Mouse (Mus musculus): Measurements from ENCODE around the gene Dynlrb1.

The Dynlrb1 gene

DNA sequence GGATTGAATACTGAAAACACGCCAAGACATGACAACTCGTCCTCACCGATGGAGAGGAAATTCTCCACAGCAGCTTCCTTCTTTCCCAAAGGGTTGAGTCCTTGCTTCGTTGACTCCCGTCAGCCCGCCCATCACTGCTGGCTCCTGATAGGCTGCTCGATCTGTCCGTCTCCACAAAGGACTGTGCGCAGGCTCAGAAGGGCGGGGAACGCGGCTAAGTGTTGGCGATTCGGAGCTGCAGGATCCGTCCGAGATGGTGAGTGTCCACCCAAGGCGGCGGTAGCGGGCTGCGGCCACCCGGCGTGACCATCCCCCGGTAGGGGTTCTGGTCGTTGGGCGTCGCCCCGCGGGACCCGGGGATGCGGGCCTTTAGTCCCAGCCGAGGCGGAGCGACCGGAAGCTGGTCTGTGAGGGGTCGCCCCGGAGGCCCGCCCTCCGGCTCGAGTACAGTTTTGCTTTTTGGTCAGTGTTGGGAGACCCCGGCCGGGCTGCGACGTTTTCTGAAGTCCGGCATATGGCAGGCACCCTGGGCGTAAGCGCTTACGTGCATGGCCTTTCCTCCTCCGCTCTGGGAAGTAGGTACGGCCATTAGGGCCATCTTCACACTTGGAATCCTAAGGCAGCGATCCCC is at the start of gene Dynlrb1:
Gene Dynlrb1 (plus strand): TSS at position 172 of the 631 bp plus-strand sequence.
- in situ Hi-C loops (cut with MboI, MseI): loop anchor here (10.0 kb wide), 1 partner anchor 148 kb away; the partner anchor contains the start of gene Trp53inp2

- in situ Hi-C loops (cut with MboI, MseI): no loop called here
These were observed 28.9 kb upstream of the Dynlrb1 start for GRCm38 (mm10) chr2:155207419-155207818.

DNA sequence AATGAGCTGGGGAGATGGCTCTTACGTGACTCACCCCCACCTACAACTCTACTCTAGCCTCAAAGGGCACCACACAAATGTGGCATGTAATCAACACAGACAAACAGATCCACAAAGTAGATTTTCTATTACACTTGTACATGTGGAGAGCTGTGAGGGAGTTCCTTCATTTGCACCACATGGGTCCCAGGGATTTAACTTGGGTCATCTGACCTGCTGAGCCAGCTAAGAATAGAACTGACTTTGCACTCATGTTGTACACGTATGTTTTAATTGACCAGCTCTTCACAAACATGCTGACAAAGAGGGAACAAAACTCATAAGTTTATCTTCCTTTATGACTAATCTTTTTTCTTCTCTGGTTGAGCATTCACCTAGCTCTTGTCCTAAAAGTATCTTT is 13.2 kb upstream of the Dynlrb1 start:
- in situ Hi-C loops (cut with MboI, MseI): no loop called here

- in situ Hi-C loops (cut with MboI, MseI): no loop called here
These were observed 11.6 kb upstream of the Dynlrb1 start for GRCm38 (mm10) chr2:155224721-155225120.

DNA sequence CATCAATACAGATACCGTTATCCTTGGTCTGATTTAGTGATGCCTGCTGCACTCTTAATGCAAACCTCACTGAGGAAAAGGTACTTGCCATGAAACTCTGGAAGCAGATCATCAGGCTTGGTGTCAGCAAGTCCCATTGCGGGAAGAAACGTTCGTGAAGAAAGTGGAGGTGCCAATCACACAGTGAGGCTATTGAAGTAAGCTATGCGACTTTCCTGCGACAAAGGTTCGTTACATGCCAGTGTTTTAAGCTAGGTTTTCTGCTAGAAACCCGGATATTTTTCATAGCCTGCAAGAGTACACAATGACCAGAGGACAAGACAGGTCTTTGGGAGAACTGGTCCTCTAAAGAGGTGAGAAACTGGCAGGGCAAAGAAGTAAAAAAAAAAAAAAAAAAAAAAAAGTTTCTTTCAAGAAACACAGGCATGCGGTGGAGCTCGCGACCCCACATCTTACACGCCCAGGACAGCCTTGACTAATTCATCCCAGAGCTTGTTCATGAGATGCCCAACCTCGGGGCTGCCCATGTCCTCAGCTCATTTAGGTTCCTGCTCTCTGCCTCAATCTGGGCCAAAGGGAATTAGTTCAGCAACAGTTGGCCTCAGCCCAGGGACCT is 479 bp upstream of the Dynlrb1 start:
- in situ Hi-C loops (cut with MboI, MseI): loop anchor here (10.0 kb wide), 1 partner anchor 149 kb away; the partner anchor contains the start of gene Trp53inp2

GRCm38 (mm10) chr2:155237276-155237675 is 943 bp downstream of the Dynlrb1 start:
- in situ Hi-C loops (cut with MboI, MseI): loop anchor here (10.0 kb wide), 1 partner anchor 148 kb away; the partner anchor contains the start of gene Trp53inp2

- in situ Hi-C loops (cut with MboI, MseI): loop anchor here (10.0 kb wide), 1 partner anchor 1846 kb away; no protein-coding TSS in a partner anchor
These were observed 4.6 kb downstream of the Dynlrb1 start for GRCm38 (mm10) chr2:155240915-155241314.

- in situ Hi-C loops (cut with MboI, MseI): loop anchor here (10.0 kb wide), 1 partner anchor 1848 kb away; no protein-coding TSS in a partner anchor
These were observed 6.0 kb downstream of the Dynlrb1 start for GRCm38 (mm10) chr2:155242296-155242855.

GRCm38 (mm10) chr2:155246231-155246630 is 9.9 kb downstream of the Dynlrb1 start:
- in situ Hi-C loops (cut with MboI, MseI): loop anchor here (10.0 kb wide), 1 partner anchor 1851 kb away; no protein-coding TSS in a partner anchor

DNA sequence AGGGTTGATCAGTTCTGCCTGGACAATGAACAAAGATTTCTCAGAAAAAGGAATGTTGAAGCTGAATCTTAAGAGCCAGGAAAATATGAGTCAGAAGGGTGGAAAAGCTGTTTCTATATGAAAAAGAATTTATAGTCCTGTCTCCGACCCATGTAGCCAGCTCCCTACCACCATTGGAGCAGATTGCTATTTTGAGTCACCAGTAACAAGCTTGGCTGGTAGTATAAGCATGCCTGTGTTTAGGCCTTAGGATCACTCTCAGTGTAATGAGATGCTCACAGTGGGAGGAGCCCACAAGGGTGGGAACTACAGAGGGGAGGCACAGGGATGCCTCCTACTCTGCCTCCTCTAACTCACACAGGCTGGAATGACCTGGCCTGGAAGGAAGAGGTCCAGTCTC is 11.9 kb downstream of the Dynlrb1 start:
- in situ Hi-C loops (cut with MboI, MseI): loop anchor here (10.0 kb wide), 1 partner anchor 1853 kb away; no protein-coding TSS in a partner anchor

DNA sequence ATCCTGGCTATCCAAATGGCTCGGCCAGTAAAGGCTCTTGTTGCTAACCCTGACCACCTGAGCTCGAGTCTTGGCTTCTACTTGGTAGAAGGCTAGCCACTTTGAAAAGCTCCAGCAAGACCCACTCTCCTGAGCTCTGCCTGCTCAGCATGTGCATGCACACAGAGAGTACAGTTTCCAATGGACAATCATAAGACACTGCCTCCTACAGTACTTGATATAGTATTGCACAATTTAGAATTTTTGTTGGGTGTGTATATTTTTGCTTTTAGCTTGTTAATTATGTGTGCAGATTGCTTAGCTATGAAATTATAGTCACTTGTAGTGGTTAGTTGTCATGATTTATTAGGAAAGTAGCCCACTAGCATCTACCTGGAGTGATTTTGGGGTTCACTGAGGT is 12.4 kb downstream of the Dynlrb1 start:
- in situ Hi-C loops (cut with MboI, MseI): loop anchor here (10.0 kb wide), 1 partner anchor 1854 kb away; no protein-coding TSS in a partner anchor

DNA sequence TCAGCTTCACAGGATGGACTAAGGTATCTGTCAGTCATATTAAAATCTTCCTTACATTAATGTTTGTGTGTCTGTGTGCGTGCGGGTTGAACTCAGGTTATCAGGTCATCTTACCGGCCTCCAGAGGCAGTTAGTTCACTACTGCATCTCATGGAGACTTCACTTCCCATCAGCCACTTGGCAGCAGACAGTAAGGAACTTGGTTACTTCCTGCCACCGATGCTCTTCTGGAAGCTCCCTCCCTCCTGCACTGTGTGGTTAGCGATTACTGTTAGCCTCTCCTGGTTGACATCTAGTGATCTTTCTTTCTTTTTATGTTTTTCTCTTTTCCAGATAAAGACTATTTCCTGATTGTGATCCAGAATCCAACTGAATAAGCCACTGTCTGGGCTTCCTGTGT is 13.3 kb downstream of the Dynlrb1 start:
- in situ Hi-C loops (cut with MboI, MseI): loop anchor here (10.0 kb wide), 1 partner anchor 1855 kb away; no protein-coding TSS in a partner anchor

- in situ Hi-C loops (cut with MboI, MseI): no loop called here
These were observed 29.2 kb downstream of the Dynlrb1 start for GRCm38 (mm10) chr2:155265526-155265925.

DNA sequence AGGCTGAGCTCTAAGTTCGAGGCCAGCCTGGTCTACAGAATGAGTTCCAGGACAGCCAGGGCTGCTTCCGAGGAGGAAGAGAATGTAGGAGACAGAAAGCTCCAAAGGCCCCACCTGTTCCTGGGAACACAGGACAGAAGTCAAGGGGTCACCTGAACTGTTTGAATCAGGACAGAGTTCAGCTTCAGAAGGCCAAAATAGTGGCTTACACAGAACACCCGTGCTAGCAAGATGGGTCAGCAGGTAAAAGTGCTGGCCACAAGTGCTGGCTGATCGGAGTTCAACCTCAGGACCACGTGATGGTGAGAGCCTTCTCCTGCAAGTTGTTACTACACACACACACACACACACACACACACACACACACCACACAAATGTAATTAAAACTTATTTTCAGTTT is 30.6 kb downstream of the Dynlrb1 start:
- in situ Hi-C loops (cut with MboI, MseI): no loop called here

DNA sequence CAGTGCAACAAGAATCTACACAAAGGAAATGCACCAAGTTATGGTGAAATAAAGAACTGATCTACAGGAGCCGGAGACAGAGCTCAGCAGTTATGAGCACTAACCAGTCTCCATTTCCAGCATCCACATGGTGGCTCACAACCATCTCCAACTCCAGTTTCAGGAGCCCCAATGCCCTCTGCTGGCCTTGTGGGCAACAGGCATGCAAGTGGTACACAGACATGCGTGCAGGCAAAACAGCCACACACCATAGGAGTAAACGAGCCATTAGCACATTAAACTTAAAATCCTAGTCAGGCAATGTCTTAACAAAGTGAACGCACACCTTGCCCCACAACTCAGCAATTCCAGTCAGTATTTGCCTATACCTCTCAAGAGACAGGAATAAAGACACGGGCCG is 35.6 kb downstream of the Dynlrb1 start:
- in situ Hi-C loops (cut with MboI, MseI): no loop called here

DNA sequence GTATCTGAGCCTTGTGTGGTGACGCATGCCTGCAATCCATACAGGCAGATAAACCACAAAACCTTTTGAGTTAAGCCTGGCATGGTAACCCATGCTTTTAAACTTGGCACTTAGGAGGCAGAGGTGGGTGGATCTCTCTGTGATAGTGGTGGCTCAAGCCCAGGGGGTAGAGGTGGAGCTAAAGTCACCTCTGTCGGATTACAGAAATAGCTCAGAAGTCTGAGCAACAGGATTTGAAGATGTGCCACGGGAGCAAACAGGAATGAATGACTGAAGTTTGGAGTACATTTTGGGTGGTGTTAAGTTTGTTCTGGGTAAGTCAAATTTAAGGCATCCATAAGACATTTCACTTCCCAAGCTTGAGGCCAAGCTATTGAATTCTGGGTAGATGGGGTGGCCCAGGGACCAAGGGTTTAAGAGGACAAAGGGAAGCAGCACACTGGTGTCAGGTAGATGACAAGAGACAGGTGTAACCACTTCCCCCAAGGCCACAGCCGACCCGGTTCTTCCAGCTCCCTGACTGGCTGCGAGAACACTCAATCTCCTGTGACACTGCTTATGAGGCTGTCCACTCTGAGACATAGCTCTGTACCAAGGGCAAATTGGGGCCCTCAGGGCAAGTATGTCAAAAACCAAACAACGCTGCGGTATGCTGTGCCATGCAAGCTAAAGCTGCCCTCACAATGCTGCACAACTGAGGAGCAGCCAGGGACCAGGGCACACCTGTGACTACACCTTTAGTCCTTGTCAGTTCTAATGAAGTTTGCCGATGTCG is 36.2 kb downstream of the Dynlrb1 start:
- in situ Hi-C loops (cut with MboI, MseI): no loop called here

GRCm38 (mm10) chr2:155273603-155274002 is 37.3 kb downstream of the Dynlrb1 start:
- in situ Hi-C loops (cut with MboI, MseI): no loop called here

DNA sequence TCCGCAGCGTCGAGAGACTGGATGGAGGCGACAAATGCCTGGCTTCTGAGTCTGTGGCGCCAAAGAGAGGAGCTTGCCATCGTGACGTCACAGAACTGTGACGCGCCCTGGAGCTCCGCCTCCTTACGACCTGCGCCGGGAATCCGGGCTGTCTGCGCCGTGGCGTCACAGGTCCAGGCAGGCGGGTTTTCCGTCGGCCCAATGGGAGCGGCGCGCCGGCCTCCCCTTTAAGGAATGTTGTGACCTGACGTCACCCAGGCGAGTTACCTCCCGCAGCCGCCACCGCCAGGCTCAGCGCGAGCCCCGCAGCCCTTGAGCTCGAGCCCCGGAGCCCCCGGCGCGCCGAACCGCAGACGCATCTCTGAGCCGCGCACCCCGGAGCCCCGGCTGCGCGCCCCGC is 39.9 kb downstream of the Dynlrb1 start, which contains the start of gene Map1lc3a:
Gene Map1lc3a (plus strand): TSS at position 103 of the 400 bp plus-strand sequence.
- in situ Hi-C loops (cut with MboI, MseI): no loop called here

DNA sequence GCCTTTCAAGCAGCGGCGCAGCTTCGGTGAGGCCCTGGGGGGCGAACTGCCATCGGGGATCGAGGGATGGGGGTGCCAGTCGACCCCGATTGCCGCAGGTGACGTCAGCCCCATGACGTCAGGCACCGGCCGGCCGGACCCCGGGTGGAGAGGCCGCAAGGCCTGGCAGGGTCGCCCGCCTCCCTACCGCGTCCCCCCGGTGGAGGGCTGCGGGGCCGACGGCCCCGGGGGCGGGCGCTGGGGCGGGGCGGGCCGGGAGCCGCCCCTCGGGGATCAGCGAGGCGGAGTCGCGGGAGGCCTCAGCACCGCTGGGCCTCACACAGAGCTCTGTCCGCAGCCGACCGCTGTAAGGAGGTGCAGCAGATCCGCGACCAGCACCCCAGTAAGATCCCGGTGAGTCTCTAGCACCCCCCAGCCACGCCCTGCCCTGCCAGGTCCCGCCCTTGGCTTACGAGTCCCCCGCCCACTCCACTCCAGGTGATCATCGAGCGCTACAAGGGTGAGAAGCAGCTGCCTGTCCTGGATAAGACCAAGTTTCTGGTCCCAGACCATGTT is 40.4 kb downstream of the Dynlrb1 start:
- in situ Hi-C loops (cut with MboI, MseI): no loop called here

DNA sequence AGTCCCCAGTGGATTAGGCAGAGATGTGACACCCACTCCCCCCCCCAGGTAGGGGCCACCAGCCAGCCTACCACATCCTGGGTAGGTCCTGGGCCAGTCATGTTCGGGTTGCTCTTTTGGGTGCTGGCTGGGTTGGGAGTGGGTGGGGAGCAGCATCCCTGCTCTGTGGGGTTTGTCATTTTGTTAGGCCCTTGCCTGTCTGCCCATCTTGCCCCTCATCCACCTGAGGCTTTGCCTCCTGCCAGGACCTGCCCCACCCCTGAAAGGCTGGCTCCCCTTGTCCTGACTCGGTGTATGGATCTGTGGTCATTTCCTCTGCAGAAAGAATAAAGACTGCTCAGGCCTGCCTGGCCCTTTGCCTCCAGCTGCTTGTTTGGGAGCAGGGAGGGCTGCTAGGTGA is 41.4 kb downstream of the Dynlrb1 start:
- in situ Hi-C loops (cut with MboI, MseI): no loop called here

DNA sequence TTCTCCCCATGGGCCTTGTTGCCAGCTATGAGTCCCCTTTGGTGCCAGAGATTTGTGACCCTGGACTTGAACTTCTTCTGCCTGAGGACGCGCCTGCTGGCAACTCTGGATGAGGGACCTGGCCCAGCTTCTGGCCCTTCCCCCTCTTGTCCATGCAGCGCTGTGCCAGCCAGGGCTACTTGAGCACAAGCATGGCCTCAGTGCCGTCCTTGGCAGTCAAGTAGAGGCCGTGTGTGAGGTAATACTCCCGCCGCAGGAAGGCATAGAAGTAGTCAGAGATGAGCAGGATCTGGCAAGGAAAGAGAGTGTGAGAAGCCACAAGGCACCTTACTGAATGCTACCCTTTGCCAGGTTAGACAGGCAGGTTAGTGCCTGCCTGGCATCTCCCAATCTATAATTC is 42.0 kb downstream of the Dynlrb1 start:
- in situ Hi-C loops (cut with MboI, MseI): no loop called here
